Mouse (Mus musculus) MEL-GATA-1-ER (cell line): ENCODE measurements around the gene Slc25a36.

ENCODE experiments used
- DNase-seq: peaks from one replicate; pipeline ENCODE4 v3.0.0-alpha.2; 2012; ENCODE audit warnings: low read depth; ENCODE audit errors: extremely low read depth

Gene Slc25a36

GRCm38 (mm10) chr9:97110571-97111390 is at the start of gene Slc25a36:
Gene Slc25a36 (minus strand): TSS chr9:97111157.
- DNase-seq: peak; percentile 91

GRCm38 (mm10) chr9:97158412-97158811 is 47.5 kb upstream of the Slc25a36 start:
- DNase-seq: no peak

GRCm38 (mm10) chr9:97155981-97156380 is 45.0 kb upstream of the Slc25a36 start:
- no peak for DNase-seq

GRCm38 (mm10) chr9:97154956-97155355 is 44.0 kb upstream of the Slc25a36 start:
- no peak for DNase-seq

DNA sequence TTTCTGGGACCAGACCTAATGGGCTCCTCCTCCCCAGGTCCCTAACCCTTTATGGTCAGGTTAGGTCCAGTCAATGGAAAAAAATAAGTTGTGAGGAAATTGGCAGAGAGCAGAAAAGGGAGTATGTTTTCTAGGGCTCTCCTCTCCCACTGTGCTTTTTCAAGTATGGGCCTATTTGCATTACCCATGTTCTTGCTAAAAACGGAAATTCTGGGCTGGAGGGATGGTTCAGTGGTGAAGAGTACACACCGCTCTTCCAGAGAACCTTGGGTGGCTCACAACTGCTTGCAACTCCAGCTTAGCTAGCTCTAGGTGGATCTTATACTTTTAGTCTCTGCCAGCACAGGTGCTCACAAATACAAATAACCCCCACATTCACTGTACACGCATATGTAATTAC is 42.0 kb upstream of the Slc25a36 start:
- no peak for DNase-seq

DNA sequence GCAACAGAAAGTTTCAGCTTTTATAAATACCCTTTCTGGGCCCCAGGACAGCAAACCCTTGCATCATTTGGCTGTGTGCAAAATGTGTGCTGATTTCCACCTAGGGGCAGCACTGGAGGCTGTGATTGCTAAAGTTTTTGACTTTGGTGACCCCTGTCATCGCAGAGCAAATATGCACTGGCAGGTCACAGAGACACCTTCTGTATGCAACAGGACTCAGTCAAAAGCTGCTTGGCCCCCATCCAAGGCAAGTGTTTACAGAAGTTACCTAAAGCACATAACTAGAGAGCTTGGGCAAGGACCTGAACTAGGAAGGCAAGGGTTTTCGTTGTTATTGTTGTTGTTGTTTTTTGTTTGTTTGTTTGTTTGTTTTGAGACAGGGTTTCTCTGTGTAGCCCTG is 36.3 kb upstream of the Slc25a36 start:
- DNase-seq: no peak

DNA sequence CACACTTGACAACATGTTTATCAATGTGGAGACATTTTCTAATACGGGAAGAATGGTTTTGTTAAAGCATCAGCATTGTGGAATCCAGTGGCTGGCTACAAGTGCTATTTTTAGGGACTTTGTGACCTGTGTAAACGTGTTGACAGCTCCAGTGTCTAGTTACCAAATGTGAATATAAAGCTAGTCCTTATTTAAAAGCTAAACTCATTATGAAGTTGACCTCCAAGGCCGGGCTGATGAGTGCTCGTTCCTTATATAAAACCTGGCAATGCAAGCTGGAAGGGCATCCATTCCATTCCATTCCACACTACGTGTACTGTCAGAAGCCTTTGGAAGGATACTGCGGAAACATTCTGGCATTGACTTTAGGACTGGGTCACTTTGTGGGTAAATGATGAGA is 34.4 kb upstream of the Slc25a36 start:
- DNase-seq: no peak

DNA sequence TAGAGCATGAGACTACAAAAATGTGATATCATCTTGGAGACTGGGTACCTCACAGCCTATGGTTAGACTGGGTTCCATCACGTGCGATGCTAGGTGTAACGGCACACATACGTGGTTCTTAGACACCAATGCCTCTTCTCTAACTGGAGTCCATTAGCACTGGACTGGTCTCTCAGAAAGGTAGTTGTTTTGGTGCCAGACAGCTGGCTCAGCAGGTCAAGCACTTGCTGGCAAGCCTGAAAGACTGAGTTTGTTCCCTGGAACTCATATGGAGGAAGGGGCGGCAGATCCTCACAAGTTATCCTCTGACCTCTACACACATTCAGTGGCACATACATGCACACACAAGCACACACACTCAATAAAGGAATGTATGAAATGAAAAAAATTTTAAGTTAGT is 32.5 kb upstream of the Slc25a36 start:
- no peak for DNase-seq

- DNase-seq: no peak
Observed at GRCm38 (mm10) chr9:97142558-97142957, 31.6 kb upstream of the Slc25a36 start.

- no peak for DNase-seq
Observed at GRCm38 (mm10) chr9:97141723-97142122, 30.8 kb upstream of the Slc25a36 start.

GRCm38 (mm10) chr9:97140145-97140932 is 29.4 kb upstream of the Slc25a36 start:
- no peak for DNase-seq

GRCm38 (mm10) chr9:97137678-97138077 is 26.7 kb upstream of the Slc25a36 start:
- DNase-seq: no peak

DNA sequence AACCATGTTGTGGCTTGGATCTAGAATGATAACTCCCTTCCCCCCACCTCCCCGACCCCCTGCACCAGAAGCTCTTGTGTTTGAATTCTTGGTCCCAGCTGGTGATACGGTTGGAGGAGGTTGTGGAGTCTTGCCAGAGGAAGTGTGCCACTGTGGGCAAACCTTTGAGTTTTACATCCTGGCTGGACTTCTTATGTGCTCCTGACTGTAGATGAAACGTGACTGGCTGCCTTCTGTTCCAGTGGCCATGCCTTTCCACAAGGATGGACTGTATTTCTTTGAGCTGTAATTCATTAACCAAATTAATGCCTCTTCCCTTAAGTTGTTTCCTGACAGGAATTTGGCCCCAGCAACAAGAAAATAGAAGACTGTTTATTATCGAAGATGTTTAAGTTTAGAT is 26.2 kb upstream of the Slc25a36 start:
- no peak for DNase-seq

GRCm38 (mm10) chr9:97135866-97136265 is 24.9 kb upstream of the Slc25a36 start:
- DNase-seq: no peak

GRCm38 (mm10) chr9:97133178-97133577 is 22.2 kb upstream of the Slc25a36 start:
- no peak for DNase-seq

DNA sequence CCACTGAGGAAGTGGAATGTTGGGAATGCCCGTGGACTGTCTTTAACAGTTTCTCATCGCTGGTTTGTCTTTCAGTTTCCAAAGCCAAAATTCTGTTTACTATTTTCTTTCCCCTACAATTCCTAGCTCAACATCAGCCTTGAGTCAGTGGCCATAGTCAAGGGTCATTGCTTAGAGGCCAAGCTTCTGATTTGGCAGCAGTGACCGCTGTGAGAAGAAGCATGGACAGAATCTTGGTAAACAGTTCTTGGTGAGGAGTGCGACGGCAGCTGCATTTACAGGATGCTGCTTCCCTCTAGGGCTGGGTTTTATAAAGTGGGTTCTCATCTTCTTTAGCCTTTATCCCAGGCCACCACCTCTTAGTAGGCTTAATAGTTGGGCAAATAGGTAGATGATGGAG is 19.0 kb upstream of the Slc25a36 start:
- DNase-seq: no peak

- no peak for DNase-seq
Observed at GRCm38 (mm10) chr9:97123934-97124692, 13.2 kb upstream of the Slc25a36 start.

DNA sequence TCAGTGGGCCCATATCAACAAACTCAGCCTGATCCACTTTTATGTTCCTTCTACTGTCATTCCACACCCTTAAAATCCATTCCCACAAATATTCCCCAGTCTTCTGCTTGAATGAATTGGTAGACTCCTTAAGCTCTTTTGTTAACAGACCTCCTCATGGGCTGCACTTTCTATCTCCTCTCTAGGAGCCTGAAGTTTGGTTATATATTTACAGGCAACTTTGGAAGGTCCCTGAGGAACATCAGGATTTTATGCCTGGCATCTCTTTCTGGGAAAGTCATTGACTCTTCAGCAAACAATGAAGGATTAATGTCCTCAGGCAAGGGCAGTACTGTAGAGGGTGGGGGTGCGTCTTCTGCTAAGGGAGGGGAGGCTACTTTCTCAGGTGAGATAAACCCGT is 10.5 kb upstream of the Slc25a36 start:
- no peak for DNase-seq

GRCm38 (mm10) chr9:97114271-97114670 is 3.3 kb upstream of the Slc25a36 start:
- no peak for DNase-seq

DNA sequence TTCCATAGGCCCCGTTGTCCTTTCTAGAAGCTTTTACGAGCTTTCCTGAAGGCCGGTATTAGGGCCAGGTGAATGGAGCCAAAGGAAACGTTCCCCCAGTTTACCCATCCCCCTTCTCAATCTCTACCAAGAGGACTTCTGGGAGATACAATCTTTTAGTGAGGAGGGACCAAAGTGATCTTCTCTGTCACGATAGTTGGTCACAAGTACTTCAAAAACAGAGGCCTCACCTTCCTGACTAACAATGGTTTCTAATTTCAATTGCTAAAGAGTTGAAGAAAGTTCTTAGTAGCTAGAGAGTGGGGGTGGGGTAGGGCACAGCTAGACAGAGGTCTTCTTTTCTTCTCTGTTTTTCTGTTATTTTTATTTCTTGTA is 2.6 kb upstream of the Slc25a36 start:
- DNase-seq: no peak

- DNase-seq: no peak
Observed at GRCm38 (mm10) chr9:97112797-97113554, 2.0 kb upstream of the Slc25a36 start.
